26 mouse cellular contexts compared by ENCODE assay signal in genomic region chr8:64073396-64073795, GRCm38 (mm10).
"Had no signal": no experiment of that assay in that cellular context is flagged by ENCODE, and none has a peak within 500 bp of the region (broad histone marks: within the 10 kb centered on the region; RNA-seq: fewer than 3 reads in every experiment).

No protein-coding gene starts in this region.

- H3K36me3 ChIP-seq: heart, embryonic 12.5 days; hindbrain, embryonic 10.5 days; hindbrain, embryonic 13.5 days; hindbrain, embryonic 15.5 days; kidney, embryonic 15.5 days; limb, embryonic 13.5 days; limb, embryonic 15.5 days; liver, embryonic 12.5 days had no signal

- H3K9me3 ChIP-seq: heart, embryonic 12.5 days; hindbrain, embryonic 10.5 days; hindbrain, embryonic 13.5 days; hindbrain, embryonic 15.5 days; kidney, embryonic 15.5 days; limb, embryonic 13.5 days; limb, embryonic 15.5 days; liver, embryonic 12.5 days had no signal

- H3K27me3 ChIP-seq: heart, embryonic 12.5 days; hindbrain, embryonic 13.5 days; hindbrain, embryonic 15.5 days; kidney, embryonic 15.5 days; limb, embryonic 13.5 days; limb, embryonic 15.5 days; liver, embryonic 12.5 days had no signal

- H3K4me2 ChIP-seq: heart, embryonic 12.5 days; hindbrain, embryonic 13.5 days; hindbrain, embryonic 15.5 days; kidney, embryonic 15.5 days; limb, embryonic 13.5 days; limb, embryonic 15.5 days; liver, embryonic 12.5 days had no signal

- DNase-seq: gastrocnemius, postnatal 14 days; gastrocnemius, postnatal 36 days; heart, adult 11 months; heart, adult 2 months; heart, postnatal 10 days; heart, postnatal 4 days; kidney, adult 11 months; kidney, adult 2 months; kidney, adult 9 months; kidney, postnatal 14 days; kidney, postnatal 36 days; layer of hippocampus, adult 9-11 months; layer of hippocampus, postnatal 36 days; left cerebral cortex, postnatal 4 days had no signal

- H3K9ac ChIP-seq: heart, embryonic 12.5 days; hindbrain, embryonic 13.5 days; hindbrain, embryonic 15.5 days; kidney, embryonic 15.5 days; limb, embryonic 13.5 days; limb, embryonic 15.5 days; liver, embryonic 12.5 days; liver, embryonic 14.5 days had no signal

- H3K4me3 ChIP-seq: heart, adult 2 months; heart, embryonic 12.5 days; hindbrain, embryonic 10.5 days; hindbrain, embryonic 13.5 days; hindbrain, embryonic 15.5 days; kidney, embryonic 15.5 days; limb, embryonic 13.5 days; limb, embryonic 15.5 days; liver, embryonic 12.5 days had no signal

- H3K4me1 ChIP-seq: heart, embryonic 12.5 days; hindbrain, embryonic 10.5 days; hindbrain, embryonic 13.5 days; hindbrain, embryonic 15.5 days; kidney, embryonic 15.5 days; limb, embryonic 13.5 days; limb, embryonic 15.5 days; liver, embryonic 12.5 days had no signal

- ATAC-seq: hindbrain, postnatal 0 days; intestine, embryonic 16.5 days; liver, embryonic 12.5 days had no signal

- H3K27ac ChIP-seq: heart, adult 2 months; hindbrain, embryonic 10.5 days; hindbrain, embryonic 13.5 days; hindbrain, embryonic 15.5 days; hindbrain, postnatal 0 days; kidney, embryonic 15.5 days; kidney, postnatal 0 days; limb, embryonic 13.5 days; limb, embryonic 15.5 days; liver, embryonic 12.5 days; liver, embryonic 14.5 days had no signal
